Mouse (Mus musculus): ENCODE data around the gene Fga. TPM values are rescaled to one million over a fixed set of nuclear protein-coding genes. Genes with fewer than 3 reads are reported as not detected.

Gene Fga
- total RNA-seq, 2 experiments from 2014 or later: not detected

Other genes starting within 250 kb of the Fga start
- gene Rbm46, start 149.6 kb upstream of the Fga start, total RNA-seq (2021): under 1 TPM; 0.20 to 0.27 TPM
- gene Lrat, start 122.1 kb upstream of the Fga start, total RNA-seq (2021): under 1 TPM; 0.05 to 0.08 TPM
- not detected for gene Fgg, start 18.4 kb upstream of the Fga start, total RNA-seq (2021)
- gene Fgb, start 23.8 kb downstream of the Fga start, total RNA-seq (2021): not detected
- 10 to 100 TPM; 18.6 to 20.1 TPM for gene Plrg1, start 29.4 kb downstream of the Fga start, total RNA-seq (2021)
- 1 to 10 TPM in 1 of 2 experiments, under 1 TPM in 1; 0.67 to 1.8 TPM for gene Dchs2, start 101.9 kb downstream of the Fga start, total RNA-seq (2021)

Data from gastrocnemius, postnatal 25 days (tissue).